Mouse (Mus musculus) urinary bladder, postnatal 14 days (tissue): ENCODE data around the gene Wfdc6a.
"Not testable (repeated sequence)": the region's sequence is repeated elsewhere in the genome, so short reads cannot be mapped to it uniquely, and the experiment has no call there.

ENCODE experiments used
- DNase-seq: peaks from one replicate; pipeline ENCODE4 v3.0.0; 2021; ENCODE audit warnings: low spot score

Wfdc6a gene

GRCm38 (mm10) chr2:164585025-164585725 is at the start of gene Wfdc6a:
Wfdc6a (minus strand) TSS chr2:164585447.
- peak; percentile 36 for DNase-seq

GRCm38 (mm10) chr2:164621775-164622174 is 36.5 kb upstream of the Wfdc6a start:
- DNase-seq = no peak

- no peak for DNase-seq
These were observed 33.8 kb upstream of the Wfdc6a start for GRCm38 (mm10) chr2:164619050-164619449.

- DNase-seq = no peak
These were observed 30.1 kb upstream of the Wfdc6a start for GRCm38 (mm10) chr2:164615386-164615785.

GRCm38 (mm10) chr2:164613471-164613870 is 28.2 kb upstream of the Wfdc6a start, which contains the start of the genes Wfdc6b and Wfdc8:
Wfdc6b (plus strand) TSS chr2:164613522.
Wfdc8 (minus strand) TSS chr2:164613626.
- DNase-seq = peak; percentile 68

- peak; percentile 26 for DNase-seq
These were observed 23.5 kb upstream of the Wfdc6a start for GRCm38 (mm10) chr2:164608781-164609180.

GRCm38 (mm10) chr2:164604411-164604810 is 19.2 kb upstream of the Wfdc6a start:
- DNase-seq = no peak

GRCm38 (mm10) chr2:164603482-164603881 is 18.2 kb upstream of the Wfdc6a start:
- DNase-seq = no peak

GRCm38 (mm10) chr2:164600179-164600578 is 14.9 kb upstream of the Wfdc6a start:
- DNase-seq = no peak

GRCm38 (mm10) chr2:164593494-164593893 is 8.2 kb upstream of the Wfdc6a start, which contains the start of gene Eppin:
Eppin (minus strand) TSS chr2:164593594.
- DNase-seq = no peak

GRCm38 (mm10) chr2:164592014-164592413 is 6.8 kb upstream of the Wfdc6a start:
- no peak for DNase-seq

- not testable (repeated sequence) for DNase-seq
These were observed 11.9 kb downstream of the Wfdc6a start, which contains the start of gene Spint3 for GRCm38 (mm10) chr2:164573359-164573758. Spint3 (minus strand) TSS chr2:164573459.

GRCm38 (mm10) chr2:164567460-164567859 is 17.8 kb downstream of the Wfdc6a start:
- peak; percentile 57 for DNase-seq

GRCm38 (mm10) chr2:164566997-164567396 is 18.2 kb downstream of the Wfdc6a start:
- DNase-seq = no peak

- DNase-seq = no peak
These were observed 20.9 kb downstream of the Wfdc6a start for GRCm38 (mm10) chr2:164564346-164564745.

- peak; percentile 54 for DNase-seq
These were observed 21.8 kb downstream of the Wfdc6a start for GRCm38 (mm10) chr2:164563339-164564038.

GRCm38 (mm10) chr2:164562391-164563188 is 22.7 kb downstream of the Wfdc6a start, which contains the start of gene Wfdc2:
Wfdc2 (plus strand) TSS chr2:164562413.
- DNase-seq = peak; percentile 67

- no peak for DNase-seq
These were observed 25.1 kb downstream of the Wfdc6a start for GRCm38 (mm10) chr2:164560106-164560505.

GRCm38 (mm10) chr2:164558991-164559645 is 26.1 kb downstream of the Wfdc6a start:
- peak; percentile 68 for DNase-seq

- DNase-seq = no peak
These were observed 26.8 kb downstream of the Wfdc6a start for GRCm38 (mm10) chr2:164558426-164558825.

- DNase-seq = no peak
These were observed 33.7 kb downstream of the Wfdc6a start for GRCm38 (mm10) chr2:164551502-164551901.

GRCm38 (mm10) chr2:164550895-164551269 is 34.4 kb downstream of the Wfdc6a start:
- DNase-seq = no peak
